Mouse (Mus musculus) brain, embryonic 14.5 days (tissue): ENCODE data around the gene Slco3a1. TPM values are rescaled to one million over a fixed set of nuclear protein-coding genes. Genes with fewer than 3 reads are reported as not detected.

Experiments
- DNase-seq: peaks from one replicate; pipeline ENCODE4 v3.0.0-alpha.2; 2011; ENCODE audit warnings: low read depth
- CTCF ChIP-seq: fragments of 200-500 bp; IDR thresholded peaks from 2 replicates; pipeline ENCODE4 v1.5.1; 2012; ENCODE audit warnings: inconsistent platforms, mild to moderate bottlenecking, moderate library complexity, borderline replicate concordance; ENCODE audit not compliant: insufficient read depth, insufficient read length; ENCODE audit errors: extremely low read depth
- POLR2A ChIP-seq: fragments of 200-500 bp; IDR thresholded peaks from 2 replicates; pipeline ENCODE4 v1.6.1; 2012; ENCODE audit warnings: mild to moderate bottlenecking, inconsistent platforms, borderline replicate concordance; ENCODE audit not compliant: poor library complexity, insufficient read depth, insufficient read length, severe bottlenecking; ENCODE audit errors: extremely low read depth
- polyA plus RNA-seq: library from polyadenylated mRNA; depleted of rRNA; stranded (reverse); fragments of >200 nt; gene quantifications from 2 replicates; pipeline ENCODE4 v1.2.3, GENCODE M21; 2012

Slco3a1 gene
- polyA plus RNA-seq, 1 experiment: 21.6 TPM

GRCm38 (mm10) chr7:74383040-74383666 is 171.4 kb downstream of the Slco3a1 start:
- no peak for DNase-seq
- TF ChIP-seq CTCF: no peak
- TF ChIP-seq POLR2A: no peak

GRCm38 (mm10) chr7:74382286-74382685 is 172.3 kb downstream of the Slco3a1 start:
- DNase-seq: no peak
- no peak for TF ChIP-seq POLR2A
- TF ChIP-seq CTCF: no peak

- DNase-seq: no peak
- no peak for TF ChIP-seq POLR2A
Observed at GRCm38 (mm10) chr7:74381881-74382281, 172.7 kb downstream of the Slco3a1 start.

GRCm38 (mm10) chr7:74381051-74381450 is 173.5 kb downstream of the Slco3a1 start:
- DNase-seq: no peak
- TF ChIP-seq POLR2A (no peak), CTCF (no peak)

GRCm38 (mm10) chr7:74377909-74378308 is 176.7 kb downstream of the Slco3a1 start:
- no peak for TF ChIP-seq POLR2A
- no peak for DNase-seq

- DNase-seq: no peak
- TF ChIP-seq POLR2A (no peak), CTCF (no peak)
Observed at GRCm38 (mm10) chr7:74376397-74377044, 178.1 kb downstream of the Slco3a1 start.

- no peak for TF ChIP-seq POLR2A
- no peak for TF ChIP-seq CTCF
- no peak for DNase-seq
Observed at GRCm38 (mm10) chr7:74375174-74375957, 179.2 kb downstream of the Slco3a1 start.

- no peak for DNase-seq
- no peak for TF ChIP-seq CTCF
- no peak for TF ChIP-seq POLR2A
Observed at GRCm38 (mm10) chr7:74373056-74373455, 181.5 kb downstream of the Slco3a1 start.

- no peak for TF ChIP-seq CTCF
- no peak for TF ChIP-seq POLR2A
- no peak for DNase-seq
Observed at GRCm38 (mm10) chr7:74372141-74372582, 182.4 kb downstream of the Slco3a1 start.

GRCm38 (mm10) chr7:74371656-74372055 is 182.9 kb downstream of the Slco3a1 start:
- DNase-seq: no peak
- TF ChIP-seq POLR2A (no peak), CTCF (no peak)

GRCm38 (mm10) chr7:74371208-74371607 is 183.4 kb downstream of the Slco3a1 start:
- TF ChIP-seq POLR2A (no peak), CTCF (peak; percentile 68; the same call in 1 of the 2 replicates)

More at GRCm38 (mm10) chr7:74371208-74371607, 183.4 kb downstream of the Slco3a1 start:
- DNase-seq: peak; percentile 85
